Mouse (Mus musculus) heart, embryonic 15.5 days (tissue): ENCODE results near the gene Mpv17l2. TPM values are rescaled to one million over a fixed set of nuclear protein-coding genes. Genes with fewer than 3 reads are reported as not detected.

Experiments used
- ATAC-seq: fragments of 200-750 bp; cut with Nextera tagmentation; replicated peaks from 2 replicates; pipeline ENCODE4 v1.8.0; 2017; ENCODE audit warnings: low read depth, moderate TSS enrichment; ENCODE audit not compliant: insufficient number of reproducible peaks, insufficient read depth, low FRiP score
- H3K27ac ChIP-seq: fragments of 300-500 bp; sonication (generic); 2 replicates; pipeline ENCODE4 v1.5.1; 2015; ENCODE audit warnings: mild to moderate bottlenecking, inconsistent platforms
- H3K27me3 ChIP-seq: fragments of 300-500 bp; sonication (generic); 2 replicates; pipeline ENCODE4 v1.6.1; 2015; ENCODE audit warnings: inconsistent platforms
- H3K36me3 ChIP-seq: fragments of 300-500 bp; sonication (generic); 2 replicates; pipeline ENCODE4 v1.6.1; 2015; ENCODE audit warnings: mild to moderate bottlenecking, inconsistent platforms
- H3K4me1 ChIP-seq: fragments of 300-500 bp; sonication (generic); replicated peaks from 2 replicates; pipeline ENCODE4 v1.6.1; 2015; ENCODE audit warnings: inconsistent platforms
- H3K4me2 ChIP-seq: fragments of 300-500 bp; sonication (generic); 2 replicates; pipeline ENCODE4 v1.6.1; 2015; ENCODE audit warnings: inconsistent platforms, mild to moderate bottlenecking, moderate library complexity
- H3K4me3 ChIP-seq: fragments of 300-500 bp; sonication (generic); 2 replicates; pipeline ENCODE4 v1.5.1; 2015; ENCODE audit warnings: mild to moderate bottlenecking, inconsistent platforms
- H3K9ac ChIP-seq: fragments of 300-500 bp; sonication (generic); 2 replicates; pipeline ENCODE4 v1.6.1; 2015; ENCODE audit warnings: mild to moderate bottlenecking, inconsistent platforms
- H3K9me3 ChIP-seq: fragments of 300-500 bp; sonication (generic); replicated peaks from 2 replicates; pipeline ENCODE4 v1.6.1; 2016; ENCODE audit warnings: inconsistent platforms
- WGBS: fragments of 180-500 bp; shearing (Covaris S2); methylation state at CpG from one replicate; pipeline ENCODE4 v1.1.7; 2015; ENCODE audit warnings: mixed read lengths; 5-methylcytosine and 5-hydroxymethylcytosine counted together
- polyA plus RNA-seq: library from polyadenylated mRNA; unstranded; fragments of >200 nt; fragmentation: Nextera tagmentation; extraction: Ambion mirVana; gene quantifications from 2 replicates; pipeline ENCODE4 v1.2.1, GENCODE M21; 2015

Mpv17l2 gene
- polyA plus RNA-seq, 1 experiment from 2014 or later: 43.0 TPM

- Histone ChIP-seq H3K4me3 (no peak overlapping the region), H3K36me3 (no peaks in the 10 kb centered on the region), H3K4me1 (peaks cover 30% of the 10 kb centered on the region), H3K27me3 (peaks cover 76% of the 10 kb centered on the region), H3K9ac (no peak overlapping the region), H3K27ac (no peak overlapping the region), H3K4me2 (no peak overlapping the region), H3K9me3 (no peaks in the 10 kb centered on the region)
- WGBS: 54% methylated on average over 10 of the region's 10 CpGs
- no peak for ATAC-seq
Observed at GRCm38 (mm10) chr8:70800648-70801047, 39.9 kb upstream of the Mpv17l2 start.

GRCm38 (mm10) chr8:70798281-70798680 lies 37.5 kb upstream of the Mpv17l2 start:
- H3K36me3 ChIP-seq: no peaks in the 10 kb centered on the region
- no peak for ATAC-seq
- H3K9ac ChIP-seq: peak overlapping the region; percentile 51; the same call in 1 of the 2 replicates
- peak overlapping the region; percentile 91 for H3K4me2 ChIP-seq
- peaks cover 71% of the 10 kb centered on the region for H3K27me3 ChIP-seq
- H3K4me1 ChIP-seq: peaks cover 16% of the 10 kb centered on the region
- no peaks in the 10 kb centered on the region for H3K9me3 ChIP-seq
- no peak overlapping the region for H3K27ac ChIP-seq
- WGBS: 19% methylated on average over 15 of the region's 15 CpGs
- H3K4me3 ChIP-seq: peak overlapping the region; percentile 60

- peaks cover 69% of the 10 kb centered on the region for H3K27me3 ChIP-seq
- H3K27ac ChIP-seq: 0 out of 2 replicates have a peak overlapping the region, but pooled peaks have one; percentile 14
- under 1% methylated on average over 57 of the region's 57 CpGs for WGBS
Observed at GRCm38 (mm10) chr8:70797081-70798070, 36.6 kb upstream of the Mpv17l2 start.

GRCm38 (mm10) chr8:70796403-70797080 lies 35.8 kb upstream of the Mpv17l2 start:
- Histone ChIP-seq H3K36me3 (no peaks in the 10 kb centered on the region), H3K27ac (no peak overlapping the region), H3K27me3 (peaks cover 61% of the 10 kb centered on the region)

More at GRCm38 (mm10) chr8:70797081-70798070, 36.6 kb upstream of the Mpv17l2 start:
- Histone ChIP-seq H3K9me3 (no peaks in the 10 kb centered on the region), H3K36me3 (no peaks in the 10 kb centered on the region), H3K9ac (peak overlapping the region; percentile 51), H3K4me1 (peaks cover 23% of the 10 kb centered on the region), H3K4me3 (peak overlapping the region; percentile 60), H3K4me2 (peak overlapping the region; percentile 91)
- ATAC-seq: peak; percentile 84

GRCm38 (mm10) chr8:70795370-70795769 lies 34.6 kb upstream of the Mpv17l2 start:
- H3K4me1 ChIP-seq: peaks cover 39% of the 10 kb centered on the region
- 81% methylated on average over 2 of the region's 2 CpGs for WGBS

More at GRCm38 (mm10) chr8:70796403-70797080, 35.8 kb upstream of the Mpv17l2 start:
- Histone ChIP-seq H3K4me3 (peak overlapping the region; percentile 60), H3K9me3 (no peaks in the 10 kb centered on the region), H3K4me1 (peaks cover 27% of the 10 kb centered on the region), H3K9ac (peak overlapping the region; percentile 57), H3K4me2 (peak overlapping the region; percentile 91)
- WGBS: 4% methylated on average over 54 of the region's 54 CpGs
- ATAC-seq: no peak

GRCm38 (mm10) chr8:70794215-70794614 lies 33.5 kb upstream of the Mpv17l2 start:
- ATAC-seq: no peak
- Histone ChIP-seq H3K4me1 (peaks cover 39% of the 10 kb centered on the region), H3K4me3 (no peak overlapping the region), H3K9me3 (no peaks in the 10 kb centered on the region), H3K27me3 (peaks cover 41% of the 10 kb centered on the region), H3K27ac (no peak overlapping the region), H3K4me2 (no peak overlapping the region), H3K9ac (no peak overlapping the region), H3K36me3 (no peaks in the 10 kb centered on the region)
- 70% methylated on average over 2 of the region's 2 CpGs for WGBS

More at GRCm38 (mm10) chr8:70795370-70795769, 34.6 kb upstream of the Mpv17l2 start:
- H3K9ac ChIP-seq: no peak overlapping the region
- H3K4me2 ChIP-seq: no peak overlapping the region
- no peak for ATAC-seq
- no peaks in the 10 kb centered on the region for H3K36me3 ChIP-seq
- H3K27ac ChIP-seq: no peak overlapping the region
- peaks cover 52% of the 10 kb centered on the region for H3K27me3 ChIP-seq
- H3K4me3 ChIP-seq: no peak overlapping the region
- H3K9me3 ChIP-seq: no peaks in the 10 kb centered on the region

GRCm38 (mm10) chr8:70792700-70793099 lies 32.0 kb upstream of the Mpv17l2 start:
- WGBS: under 1% methylated on average over 20 of the region's 20 CpGs
- Histone ChIP-seq H3K27me3 (peaks cover 25% of the 10 kb centered on the region), H3K9ac (no peak overlapping the region), H3K36me3 (no peaks in the 10 kb centered on the region), H3K4me3 (peak overlapping the region; percentile 74), H3K4me1 (peaks cover 44% of the 10 kb centered on the region), H3K9me3 (no peaks in the 10 kb centered on the region), H3K27ac (peak overlapping the region; percentile 41; the same call in 1 of the 2 replicates), H3K4me2 (peak overlapping the region; percentile 88)
- peak; percentile 21 for ATAC-seq

GRCm38 (mm10) chr8:70791975-70792691 lies 31.4 kb upstream of the Mpv17l2 start:
- peaks cover 40% of the 10 kb centered on the region for H3K4me1 ChIP-seq
- ATAC-seq: peak; percentile 82

GRCm38 (mm10) chr8:70791294-70791701 lies 30.6 kb upstream of the Mpv17l2 start:
- 68% methylated on average over 7 of the region's 7 CpGs for WGBS
- Histone ChIP-seq H3K9me3 (no peaks in the 10 kb centered on the region), H3K4me1 (peaks cover 35% of the 10 kb centered on the region), H3K9ac (peak overlapping the region; percentile 85; the same call in 1 of the 2 replicates), H3K4me3 (peak overlapping the region; percentile 74), H3K27me3 (peaks cover 18% of the 10 kb centered on the region; the same call in 1 of the 2 replicates), H3K4me2 (peak overlapping the region; percentile 88), H3K27ac (no peak overlapping the region), H3K36me3 (peaks cover 11% of the 10 kb centered on the region)
- no peak for ATAC-seq

More at GRCm38 (mm10) chr8:70791975-70792691, 31.4 kb upstream of the Mpv17l2 start:
- H3K9me3 ChIP-seq: no peaks in the 10 kb centered on the region
- peaks cover 23% of the 10 kb centered on the region; the same call in 1 of the 2 replicates for H3K27me3 ChIP-seq
- H3K4me2 ChIP-seq: peak overlapping the region; percentile 88
- peak overlapping the region; percentile 64 for H3K27ac ChIP-seq
- 3% methylated on average over 58 of the region's 58 CpGs for WGBS
- peak overlapping the region; percentile 85 for H3K9ac ChIP-seq
- H3K36me3 ChIP-seq: 0 out of 2 replicates have a peak, but pooled peaks cover 3% of the 10 kb centered on the region
- H3K4me3 ChIP-seq: peak overlapping the region; percentile 74

GRCm38 (mm10) chr8:70790846-70791245 lies 30.1 kb upstream of the Mpv17l2 start:
- Histone ChIP-seq H3K4me1 (peaks cover 35% of the 10 kb centered on the region), H3K27ac (no peak overlapping the region), H3K9ac (0 out of 2 replicates have a peak overlapping the region, but pooled peaks have one; percentile 6), H3K36me3 (peaks cover 15% of the 10 kb centered on the region), H3K9me3 (no peaks in the 10 kb centered on the region), H3K4me2 (peak overlapping the region; percentile 88), H3K4me3 (peak overlapping the region; percentile 74; the same call in 1 of the 2 replicates), H3K27me3 (peaks cover 14% of the 10 kb centered on the region; the same call in 1 of the 2 replicates)
- WGBS: 63% methylated on average over 8 of the region's 8 CpGs
- no peak for ATAC-seq
